Mouse (Mus musculus) left cerebral cortex, postnatal 14 days (tissue): ENCODE measurements around the gene Ahnak2. TPM values are rescaled to one million over a fixed set of nuclear protein-coding genes. Genes with fewer than 3 reads are reported as not detected.

Source experiments
- microRNA-seq, 2 experiments: library from miRNA; unstranded; fragments of <30 nt; microRNA quantifications; one replicate each; pipeline ENCODE4 v1.2.0; 2022
- total RNA-seq, 2 experiments: library from RNA; stranded (reverse); gene quantifications; 2 replicates each; pipeline ENCODE4 v1.2.3; 2021

The Ahnak2 gene
- total RNA-seq, 2 experiments from 2014 or later, result 8.4 to 8.8 TPM

Small RNAs within 50 kb of the gene (microRNA-seq; reads per million reads assigned to microRNA genes)
- 2.1 to 10.1 reads per million in 2 experiments for gene Mir6940

Other genes with a start within 250 kb of the Ahnak2 start
- 10 to 100 TPM; 70.1 to 84.3 TPM for gene Inf2, start 213.9 kb downstream of the Ahnak2 start, total RNA-seq
- gene Adssl1, start 182.6 kb downstream of the Ahnak2 start, total RNA-seq, result 1 to 10 TPM; 6.5 to 8.4 TPM
- gene Siva1, start 158.0 kb downstream of the Ahnak2 start, total RNA-seq, result 10 to 100 TPM; 14.5 to 16.8 TPM
- 100 to 1,000 TPM; 137 to 144 TPM for gene Akt1, start 127.8 kb downstream of the Ahnak2 start, total RNA-seq
- gene Zbtb42, start 123.8 kb downstream of the Ahnak2 start, total RNA-seq, result under 1 TPM; 0.25 to 0.68 TPM
- gene Cep170b, start 82.2 kb downstream of the Ahnak2 start, total RNA-seq, result 100 to 1,000 TPM; 223 to 225 TPM
- gene Pld4, start 42.0 kb downstream of the Ahnak2 start, total RNA-seq, result 10 to 100 TPM in 1 of 2 experiments, 1 to 10 TPM in 1; 9.8 to 11.4 TPM
- gene Clba1, start 6.3 kb upstream of the Ahnak2 start, total RNA-seq, result 10 to 100 TPM; 16.7 to 17.0 TPM
- gene Cdca4, start 26.8 kb upstream of the Ahnak2 start, total RNA-seq, result 1 to 10 TPM; 9.7 to 9.8 TPM
- gene Gpr132, start 65.6 kb upstream of the Ahnak2 start, total RNA-seq, result not detected
- gene Jag2, start 127.1 kb upstream of the Ahnak2 start, total RNA-seq, result 10 to 100 TPM; 60.2 to 61.2 TPM
- gene Nudt14, start 139.5 kb upstream of the Ahnak2 start, total RNA-seq, result 10 to 100 TPM in 1 of 2 experiments, 1 to 10 TPM in 1; 9.5 to 11.0 TPM
- gene Btbd6, start 173.8 kb upstream of the Ahnak2 start, total RNA-seq, result 10 to 100 TPM; 54.4 to 55.9 TPM
- gene Brf1, start 198.0 kb upstream of the Ahnak2 start, total RNA-seq, result 10 to 100 TPM; 49.0 to 51.1 TPM
- 10 to 100 TPM; 86.6 to 97.6 TPM for gene Pacs2, start 211.9 kb upstream of the Ahnak2 start, total RNA-seq